Comparison of ENCODE assay signal across 9 mouse cellular contexts in the genomic region with DNA sequence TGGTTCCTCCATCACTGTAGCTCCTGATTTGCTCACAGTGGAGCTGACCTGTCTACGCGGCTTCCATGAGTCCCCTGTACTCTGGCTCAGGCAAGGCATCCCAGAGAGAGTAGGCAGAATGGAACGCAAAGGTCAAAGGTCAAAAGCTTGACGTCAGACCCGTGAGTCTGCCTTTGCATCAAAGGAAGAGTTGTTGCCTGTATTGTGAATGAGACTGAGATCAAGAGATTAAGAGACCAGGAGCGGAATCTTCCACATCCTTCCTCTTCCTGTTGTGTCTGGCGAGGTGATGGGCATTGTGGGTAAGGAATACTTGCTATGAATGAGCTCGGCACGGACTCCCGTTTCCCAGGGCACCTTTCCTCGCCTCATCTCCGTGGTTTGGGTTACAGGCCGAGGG. TPM values are rescaled to one million over a fixed set of nuclear protein-coding genes. Genes with fewer than 3 reads are reported as not detected.
DNase-seq lines count a peak whose midpoint lies in the region; ATAC-seq and TF ChIP-seq lines count a peak whose summit lies in the region.
"Had no signal": no experiment of that assay in that cellular context is flagged by ENCODE, and none has a peak within 500 bp of the region (broad histone marks: within the 10 kb centered on the region; RNA-seq: fewer than 3 reads in every experiment).

No protein-coding gene starts in this region.

- peaks cover 4% of the 10 kb centered on the region; the same call in 1 of the 2 replicates for H3K4me1 ChIP-seq in liver, adult 2 months (ENCODE audit: control insufficient read depth, insufficient read depth, low read length)
- peaks cover 21% of the 10 kb centered on the region for H3K4me1 ChIP-seq in midbrain, embryonic 15.5 days
- peaks cover 13% of the 10 kb centered on the region for H3K4me1 ChIP-seq in forebrain, embryonic 15.5 days

- no peak overlapping the region for H3K9ac ChIP-seq in liver, adult 2 months (ENCODE audit: low read depth, low read length)
- H3K9ac ChIP-seq in midbrain, embryonic 15.5 days: no peak overlapping the region
- H3K9ac ChIP-seq in forebrain, embryonic 15.5 days (replicated peaks): no peak overlapping the region
- H3K9ac ChIP-seq: embryonic facial prominence, embryonic 13.5 days had no signal

- no peak overlapping the region for H3K4me3 ChIP-seq in liver, adult 2 months (ENCODE audit: insufficient read depth, low read depth, low read length)
- no peak overlapping the region for H3K4me3 ChIP-seq in midbrain, embryonic 15.5 days
- no peak overlapping the region for H3K4me3 ChIP-seq in forebrain, embryonic 15.5 days
- H3K4me3 ChIP-seq: embryonic facial prominence, embryonic 13.5 days had no signal

- no peaks in the 10 kb centered on the region for H3K79me2 ChIP-seq in liver, adult 2 months (ENCODE audit: control insufficient read depth, insufficient read depth, low read length)

- ATAC-seq in midbrain, embryonic 15.5 days (replicated peaks): no peak
- ATAC-seq in forebrain, embryonic 15.5 days (replicated peaks): no peak

- H3K9me3 ChIP-seq in midbrain, embryonic 15.5 days: no peaks in the 10 kb centered on the region
- no peaks in the 10 kb centered on the region for H3K9me3 ChIP-seq in forebrain, embryonic 15.5 days
- H3K9me3 ChIP-seq: embryonic facial prominence, embryonic 13.5 days had no signal

- H3K27ac ChIP-seq in liver, adult 2 months (replicated peaks; ENCODE audit: insufficient read depth, low read depth, low read length): no peak overlapping the region
- H3K27ac ChIP-seq in midbrain, embryonic 15.5 days: no peak overlapping the region
- H3K27ac ChIP-seq in forebrain, embryonic 15.5 days (replicated peaks): no peak overlapping the region
- H3K27ac ChIP-seq: embryonic facial prominence, embryonic 13.5 days had no signal

- no peaks in the 10 kb centered on the region for H3K27me3 ChIP-seq in liver, adult 2 months (ENCODE audit: control insufficient read depth, insufficient read depth, low read length)
- H3K27me3 ChIP-seq in midbrain, embryonic 15.5 days (replicated peaks): no peaks in the 10 kb centered on the region
- no peaks in the 10 kb centered on the region for H3K27me3 ChIP-seq in forebrain, embryonic 15.5 days
- H3K27me3 ChIP-seq: embryonic facial prominence, embryonic 13.5 days had no signal

- TF ChIP-seq CTCF in liver, adult 2 months (IDR thresholded peaks at IDR 0.05; ENCODE audit: low read depth, low read length): no peak

- H3K4me2 ChIP-seq in midbrain, embryonic 15.5 days: no peak overlapping the region
- H3K4me2 ChIP-seq in forebrain, embryonic 15.5 days (replicated peaks): no peak overlapping the region
- H3K4me2 ChIP-seq: embryonic facial prominence, embryonic 13.5 days had no signal

- WGBS in liver, adult 2 months: 49% methylated on average over 13 of the region's 13 CpGs
- WGBS in midbrain, embryonic 15.5 days: 59% methylated on average over 13 of the region's 13 CpGs
- 60% methylated on average over 13 of the region's 13 CpGs for WGBS in forebrain, embryonic 15.5 days

- no peaks in the 10 kb centered on the region for H3K36me3 ChIP-seq in liver, adult 2 months (ENCODE audit: control insufficient read depth, insufficient read depth, low read length)
- H3K36me3 ChIP-seq in midbrain, embryonic 15.5 days (replicated peaks): no peaks in the 10 kb centered on the region
- H3K36me3 ChIP-seq in forebrain, embryonic 15.5 days: no peaks in the 10 kb centered on the region
- H3K36me3 ChIP-seq: embryonic facial prominence, embryonic 13.5 days had no signal

- peak; percentile 14 for DNase-seq in liver, adult 2 months (ENCODE audit: extremely low read depth, low read depth, low spot score)
- no peak for DNase-seq in liver
- peak; percentile 31 for DNase-seq in embryo, embryonic 9.5 days (ENCODE audit: extremely low spot score)
- peak; percentile 71 for DNase-seq in kidney, postnatal 14 days
- DNase-seq in thymus, postnatal 0 days (ENCODE audit: low spot score): peak; percentile 51
- DNase-seq in right cerebral cortex, postnatal 25 days: no peak

- no peak for TF ChIP-seq POLR2A in liver, adult 2 months (IDR thresholded peaks at IDR 0.05; ENCODE audit: extremely low read depth, insufficient read depth, low read length)

RNA-seq across cellular contexts. Expression of a gene that starts 2.6 kb away (rescaled TPM):
- total RNA-seq in liver, adult 2 months (2014; rRNA removed): 1.1 and 1.7 TPM in 2 replicates
- 1.5 and 1.8 TPM in 2 replicates for polyA plus RNA-seq in liver, adult 2 months (2012; rRNA removed)
- 15.4 and 20.8 TPM in 2 replicates for polyA plus RNA-seq in thymus, postnatal 0 days (2015; fragmentation: Nextera tagmentation; extraction: Ambion mirVana)
- 53.0 and 54.1 TPM in 2 replicates for polyA plus RNA-seq in midbrain, embryonic 15.5 days (2015; fragmentation: Nextera tagmentation; extraction: Ambion mirVana)
- polyA plus RNA-seq in forebrain, embryonic 15.5 days (2015; fragmentation: Nextera tagmentation; extraction: Ambion mirVana): 25.4 and 27.4 TPM in 2 replicates

RNA-seq across cellular contexts. Expression of a gene that starts 38.3 kb away (rescaled TPM):
- total RNA-seq in liver, adult 2 months (2014; rRNA removed): 0.60 and 3.7 TPM in 2 replicates
- polyA plus RNA-seq in liver, adult 2 months (2012; rRNA removed): 2.8 and 3.6 TPM in 2 replicates
- 0.27 and 0.61 TPM in 2 replicates for polyA plus RNA-seq in thymus, postnatal 0 days (2015; fragmentation: Nextera tagmentation; extraction: Ambion mirVana)
- polyA plus RNA-seq in midbrain, embryonic 15.5 days (2015; fragmentation: Nextera tagmentation; extraction: Ambion mirVana): 1.1 and 1.2 TPM in 2 replicates
- 0.50 and 0.63 TPM in 2 replicates for polyA plus RNA-seq in forebrain, embryonic 15.5 days (2015; fragmentation: Nextera tagmentation; extraction: Ambion mirVana)

RNA-seq across cellular contexts. Expression of a gene that starts 58.3 kb away (rescaled TPM):
- total RNA-seq in liver, adult 2 months (2014; rRNA removed): not detected in 2 replicates
- polyA plus RNA-seq in liver, adult 2 months (2012; rRNA removed): not detected in 2 replicates
- polyA plus RNA-seq in thymus, postnatal 0 days (2015; fragmentation: Nextera tagmentation; extraction: Ambion mirVana): 0.55 and 0.93 TPM in 2 replicates
- 0.36 and 0.59 TPM in 2 replicates for polyA plus RNA-seq in midbrain, embryonic 15.5 days (2015; fragmentation: Nextera tagmentation; extraction: Ambion mirVana)
- polyA plus RNA-seq in forebrain, embryonic 15.5 days (2015; fragmentation: Nextera tagmentation; extraction: Ambion mirVana): 0.18 TPM in 1 of 2 replicates, not detected in the other
- polyA plus RNA-seq: embryonic facial prominence, embryonic 13.5 days had no signal

RNA-seq across cellular contexts. Expression of a gene that starts 58.5 kb away (rescaled TPM):
- 5.4 and 6.6 TPM in 2 replicates for total RNA-seq in liver, adult 2 months (2014; rRNA removed)
- 7.5 and 7.8 TPM in 2 replicates for polyA plus RNA-seq in liver, adult 2 months (2012; rRNA removed)
- 6.6 and 7.0 TPM in 2 replicates for polyA plus RNA-seq in thymus, postnatal 0 days (2015; fragmentation: Nextera tagmentation; extraction: Ambion mirVana)
- 10.7 and 13.1 TPM in 2 replicates for polyA plus RNA-seq in midbrain, embryonic 15.5 days (2015; fragmentation: Nextera tagmentation; extraction: Ambion mirVana)
- polyA plus RNA-seq in forebrain, embryonic 15.5 days (2015; fragmentation: Nextera tagmentation; extraction: Ambion mirVana): 4.3 and 6.6 TPM in 2 replicates

Comparison
In these comparisons a context has a peak if more than half of its experiments do, and no peak if none do; other contexts are left out.
1. DNase-seq: peak in liver, adult 2 months (single experiment), embryo, embryonic 9.5 days (single experiment), kidney, postnatal 14 days (single experiment) and thymus, postnatal 0 days (single experiment); none in liver (single experiment) and right cerebral cortex, postnatal 25 days (single experiment).